Mouse (Mus musculus) cortical plate, adult 2 months (tissue): Measurements from ENCODE around the gene Pik3c2b. TPM values are rescaled to one million over a fixed set of nuclear protein-coding genes. Genes with fewer than 3 reads are reported as not detected.

ENCODE experiments used
- H3K27ac ChIP-seq: fragments of 200-500 bp; 2 replicates; pipeline ENCODE4 v1.5.1; 2012; ENCODE audit warnings: low read length, control low read depth, inconsistent platforms; ENCODE audit not compliant: insufficient read depth
- H3K4me1 ChIP-seq: fragments of 200-500 bp; 2 replicates; pipeline ENCODE4 v1.6.1; 2011; ENCODE audit warnings: low read length; ENCODE audit not compliant: control insufficient read depth, insufficient read depth
- H3K4me3 ChIP-seq: fragments of 200-500 bp; 2 replicates; pipeline ENCODE4 v1.5.1; 2011; ENCODE audit warnings: mild to moderate bottlenecking, low read length, control low read depth; ENCODE audit not compliant: insufficient read depth
- CTCF ChIP-seq: fragments of 200-500 bp; IDR thresholded peaks from 2 replicates; pipeline ENCODE4 v1.5.1; 2011; ENCODE audit warnings: mild to moderate bottlenecking, control low read depth, low read length; ENCODE audit not compliant: insufficient read depth; ENCODE audit errors: extremely low read depth
- POLR2A ChIP-seq: fragments of 200-500 bp; IDR thresholded peaks from 2 replicates; pipeline ENCODE4 v1.6.1; 2011; ENCODE audit warnings: mild to moderate bottlenecking, low read length, control low read depth; ENCODE audit not compliant: insufficient read depth; ENCODE audit errors: extremely low read depth
- polyA plus RNA-seq: library from polyadenylated mRNA; depleted of rRNA; stranded (reverse); fragments of >200 nt; gene quantifications from 2 replicates; pipeline ENCODE4 v1.2.3, GENCODE M21; 2012

The Pik3c2b gene
- polyA plus RNA-seq, 1 experiment: 12.0 TPM

GRCm38 (mm10) chr1:133078338-133078727 lies 32.9 kb downstream of the Pik3c2b start:
- no peak overlapping the region for H3K27ac ChIP-seq
- no peak for TF ChIP-seq POLR2A
- TF ChIP-seq CTCF: no peak
- no peak overlapping the region for H3K4me3 ChIP-seq
- H3K4me1 ChIP-seq: no peaks in the 10 kb centered on the region

DNA sequence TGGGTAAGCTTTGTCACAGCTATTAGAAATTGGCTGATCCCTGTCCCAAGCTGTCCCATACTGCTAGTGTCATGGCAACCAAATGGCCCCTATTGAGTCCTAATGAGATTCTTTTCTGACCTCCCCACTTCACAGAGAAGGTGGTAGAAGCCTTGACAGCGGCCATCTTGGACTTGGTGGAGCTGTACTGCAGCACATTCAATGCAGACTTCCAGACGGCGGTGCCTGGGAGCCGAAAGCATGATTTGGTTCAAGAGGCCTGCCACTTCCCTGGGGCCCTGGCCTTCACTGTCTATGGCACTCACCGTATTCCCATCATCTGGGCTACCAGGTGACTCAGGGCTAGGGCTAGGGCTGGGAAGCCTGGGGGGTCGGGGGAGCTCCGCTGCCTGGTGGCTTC lies 34.0 kb downstream of the Pik3c2b start:
- no peak for TF ChIP-seq CTCF
- TF ChIP-seq POLR2A: no peak
- Histone ChIP-seq H3K27ac (no peak overlapping the region), H3K4me3 (no peak overlapping the region), H3K4me1 (no peaks in the 10 kb centered on the region)

DNA sequence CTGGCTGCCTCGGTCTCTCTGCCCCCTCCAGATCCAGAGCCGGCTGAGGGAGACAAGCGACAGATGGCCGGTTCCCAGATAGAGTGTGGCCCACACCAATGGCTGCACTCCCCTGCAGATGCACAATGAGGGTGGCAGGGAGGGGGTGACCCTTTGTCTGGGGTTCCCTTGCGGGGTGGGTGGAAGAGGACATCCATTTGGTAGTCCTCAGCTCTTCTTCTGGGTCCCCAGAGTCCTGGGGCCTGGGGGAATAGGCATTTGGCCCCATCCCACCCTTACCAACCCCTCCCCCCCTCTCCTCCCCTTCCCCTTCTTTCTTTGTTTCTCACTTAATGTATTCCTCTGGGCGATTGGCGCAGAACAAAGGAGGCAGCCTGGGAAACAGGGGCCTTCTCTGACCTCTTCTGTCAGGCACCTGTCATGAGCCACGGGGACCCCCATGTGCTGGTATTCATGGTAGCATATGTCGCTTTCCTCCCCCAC lies 34.7 kb downstream of the Pik3c2b start:
- Histone ChIP-seq H3K4me1 (no peaks in the 10 kb centered on the region), H3K27ac (no peak overlapping the region), H3K4me3 (no peak overlapping the region)
- no peak for TF ChIP-seq CTCF
- TF ChIP-seq POLR2A: no peak

DNA sequence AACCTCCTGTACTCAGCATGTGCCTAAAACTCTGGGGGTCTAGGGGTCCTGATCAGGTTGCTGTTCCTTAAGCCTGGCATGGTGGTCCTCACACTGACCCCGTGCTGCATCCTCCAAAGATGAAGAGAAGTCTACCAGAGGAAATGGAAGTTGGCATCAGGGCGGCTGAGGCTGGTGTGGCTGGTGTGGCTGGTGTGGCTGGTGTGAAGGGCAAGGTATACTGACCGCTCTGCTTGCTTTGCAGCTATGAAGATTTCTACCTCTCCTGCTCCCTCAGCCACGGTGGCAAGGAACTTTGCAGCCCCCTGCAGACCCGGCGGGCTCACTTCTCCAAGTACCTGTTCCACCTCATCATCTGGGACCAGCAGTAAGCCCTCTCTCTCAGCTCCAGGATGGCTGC lies 35.2 kb downstream of the Pik3c2b start:
- Histone ChIP-seq H3K4me3 (no peak overlapping the region), H3K4me1 (no peaks in the 10 kb centered on the region), H3K27ac (no peak overlapping the region)
- no peak for TF ChIP-seq POLR2A
- no peak for TF ChIP-seq CTCF

DNA sequence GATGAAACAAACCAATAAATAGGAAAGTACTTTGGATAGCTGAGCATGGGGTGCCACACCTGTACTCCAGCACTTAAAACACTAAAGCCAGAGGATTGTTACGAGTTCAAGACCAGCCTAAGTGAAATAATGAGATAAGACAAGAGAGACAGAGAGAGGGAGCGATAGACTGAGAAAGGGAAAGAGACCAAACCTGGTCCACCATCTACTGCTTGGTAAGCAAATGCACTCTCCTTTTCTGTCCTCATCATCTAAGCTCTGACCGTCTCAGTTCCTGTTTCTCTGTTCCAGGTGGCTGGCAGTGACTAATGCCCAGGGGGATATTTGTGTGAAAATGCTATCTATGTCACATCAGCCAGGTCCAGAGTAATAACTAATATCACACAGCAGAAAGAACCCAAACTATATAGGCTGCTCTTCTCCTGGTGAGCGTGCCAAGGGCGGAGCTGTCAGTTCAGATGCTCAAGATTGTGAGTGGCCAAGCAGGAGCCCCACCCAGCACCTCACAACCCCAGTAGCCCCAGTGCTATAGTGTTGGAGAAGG lies 37.6 kb downstream of the Pik3c2b start:
- Histone ChIP-seq H3K27ac (no peak overlapping the region), H3K4me1 (no peaks in the 10 kb centered on the region), H3K4me3 (no peak overlapping the region)
- no peak for TF ChIP-seq CTCF

- Histone ChIP-seq H3K27ac (no peak overlapping the region), H3K4me1 (no peaks in the 10 kb centered on the region), H3K4me3 (no peak overlapping the region)
- TF ChIP-seq CTCF: no peak
- TF ChIP-seq POLR2A: no peak
Measured at GRCm38 (mm10) chr1:133083942-133084625, 38.6 kb downstream of the Pik3c2b start.

DNA sequence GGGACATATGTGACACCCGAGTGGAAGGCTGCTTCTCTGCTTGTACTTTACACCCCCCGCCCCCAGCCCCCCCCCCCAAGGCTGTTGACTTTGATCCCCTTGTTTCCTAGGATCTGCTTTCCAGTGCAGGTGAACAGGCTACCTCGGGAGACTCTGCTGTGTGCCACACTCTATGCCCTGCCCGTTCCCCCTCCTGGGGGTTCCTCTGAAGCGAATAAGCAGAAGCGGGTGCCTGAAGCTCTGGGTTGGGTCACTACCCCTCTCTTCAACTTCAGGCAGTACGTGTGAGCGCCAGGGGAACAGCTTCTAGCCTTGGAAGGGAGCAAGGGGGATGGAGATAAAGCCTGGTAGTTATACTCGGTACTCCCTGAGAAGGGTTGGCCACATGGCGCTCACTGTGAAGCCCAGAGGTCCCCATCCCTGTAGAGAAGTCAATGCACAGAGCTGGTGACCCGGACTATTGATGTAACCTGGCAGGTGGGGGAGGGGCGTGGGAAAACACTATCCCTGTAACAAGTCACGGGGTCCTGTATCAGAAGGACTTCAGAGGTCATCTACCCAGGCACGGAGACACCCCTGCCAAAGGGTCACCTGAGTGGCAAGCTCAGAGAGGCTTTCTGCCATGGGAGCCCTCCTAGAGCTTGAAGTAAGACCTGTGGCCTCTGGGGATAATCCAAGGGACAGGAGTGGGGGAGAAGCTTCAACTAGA lies 39.4 kb downstream of the Pik3c2b start:
- Histone ChIP-seq H3K4me1 (no peaks in the 10 kb centered on the region), H3K27ac (no peak overlapping the region), H3K4me3 (no peak overlapping the region)
- TF ChIP-seq POLR2A: no peak
- no peak for TF ChIP-seq CTCF

DNA sequence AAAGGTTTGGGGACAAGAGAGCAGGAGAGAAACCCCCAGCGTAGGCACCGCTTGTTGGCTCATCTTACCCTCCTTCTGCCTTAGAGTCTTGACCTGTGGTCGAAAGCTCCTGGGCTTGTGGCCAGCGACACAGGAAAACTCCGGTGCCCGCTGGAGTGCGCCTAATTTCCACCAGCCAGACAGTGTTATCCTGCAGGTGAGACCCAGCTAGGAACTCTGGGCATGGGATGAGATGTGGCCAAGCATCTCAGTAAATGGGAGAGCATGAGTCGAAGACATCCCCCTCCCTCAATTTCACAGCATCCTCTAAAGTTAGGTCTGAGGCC lies 39.9 kb downstream of the Pik3c2b start:
- TF ChIP-seq POLR2A (no peak), CTCF (no peak)
- Histone ChIP-seq H3K4me3 (no peak overlapping the region), H3K4me1 (no peaks in the 10 kb centered on the region), H3K27ac (no peak overlapping the region)

DNA sequence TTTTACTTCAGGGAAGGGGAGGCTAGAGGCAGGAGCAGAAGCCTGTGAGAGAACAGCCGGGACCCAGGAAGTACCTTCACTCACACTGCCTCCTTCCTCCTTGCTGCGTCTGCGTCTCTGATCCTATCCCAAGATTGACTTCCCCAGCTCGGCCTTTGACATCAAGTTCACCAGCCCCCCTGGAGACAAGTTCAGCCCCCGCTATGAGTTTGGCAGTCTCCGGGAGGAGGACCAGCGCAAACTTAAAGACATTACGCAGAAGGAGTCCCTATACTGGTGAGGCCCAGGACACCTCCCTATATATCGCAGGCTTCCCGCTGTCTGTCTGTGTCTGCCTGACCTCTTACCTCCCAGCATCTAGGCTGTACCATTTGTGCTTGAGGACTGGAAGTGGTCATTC lies 41.3 kb downstream of the Pik3c2b start:
- Histone ChIP-seq H3K4me3 (no peak overlapping the region), H3K4me1 (no peaks in the 10 kb centered on the region), H3K27ac (no peak overlapping the region)
- no peak for TF ChIP-seq POLR2A
- TF ChIP-seq CTCF: no peak

DNA sequence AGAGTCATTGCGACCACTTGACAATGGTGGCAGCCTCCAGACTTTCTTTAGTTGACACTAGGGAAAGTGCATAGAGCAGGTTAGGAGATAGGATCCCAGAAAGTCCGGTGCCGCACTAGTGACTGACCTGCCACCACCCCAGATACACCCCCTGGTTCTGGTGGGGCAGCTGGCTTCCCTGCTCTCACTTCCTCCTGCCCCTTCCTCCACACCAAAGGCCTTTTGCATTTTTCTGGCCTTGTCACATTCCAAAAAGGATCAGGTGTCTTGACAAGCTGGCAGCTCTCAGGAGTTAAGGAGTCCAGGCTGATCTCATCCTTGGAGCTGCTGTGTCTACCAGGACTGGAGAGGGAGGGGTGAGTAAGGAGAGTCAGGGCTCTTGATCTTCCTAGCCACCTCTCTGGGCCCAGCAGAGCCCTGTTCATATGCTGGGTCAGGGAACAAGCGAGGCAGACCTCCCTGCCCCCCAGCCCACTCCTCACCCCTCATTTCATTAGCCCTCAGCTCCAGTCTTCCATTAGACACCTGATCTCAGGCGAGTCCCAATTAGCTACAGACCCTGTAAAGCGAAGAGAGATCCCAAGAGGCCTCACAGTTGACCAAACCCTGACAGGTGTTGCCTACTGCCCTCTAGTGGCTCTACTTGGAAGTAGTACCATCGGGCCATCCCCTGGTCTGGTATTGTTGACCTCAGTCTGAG lies 41.9 kb downstream of the Pik3c2b start:
- Histone ChIP-seq H3K4me1 (no peaks in the 10 kb centered on the region), H3K4me3 (no peak overlapping the region), H3K27ac (no peak overlapping the region)
- TF ChIP-seq CTCF: peak; percentile 84
- no peak for TF ChIP-seq POLR2A

DNA sequence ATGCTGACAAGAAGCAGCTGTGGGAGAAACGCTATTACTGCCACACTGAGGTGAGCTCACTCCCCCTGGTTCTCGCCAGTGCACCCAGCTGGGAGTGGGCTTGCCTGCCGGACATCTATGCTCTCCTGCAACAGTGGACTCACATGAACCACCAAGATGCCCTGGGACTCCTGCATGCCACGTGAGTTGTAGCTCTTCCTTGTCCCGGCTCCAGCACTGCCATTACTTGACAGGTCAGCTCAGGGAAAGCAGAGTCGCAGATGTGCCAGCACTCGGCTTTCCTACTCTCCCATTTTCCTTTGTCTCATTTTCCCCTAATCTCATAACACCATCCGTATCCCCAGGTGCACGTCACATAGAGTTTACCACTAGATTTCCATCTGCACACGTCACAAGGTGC lies 42.7 kb downstream of the Pik3c2b start:
- H3K4me3 ChIP-seq: no peak overlapping the region

More for the DNA sequence above, 42.7 kb downstream of the Pik3c2b start:
- Histone ChIP-seq H3K27ac (no peak overlapping the region), H3K4me1 (no peaks in the 10 kb centered on the region)
- no peak for TF ChIP-seq CTCF
- TF ChIP-seq POLR2A: no peak
